Mouse (Mus musculus) heart, postnatal 0 days (tissue): Measurements from ENCODE around the gene Serpina3j.

Source experiments
- CTCF ChIP-seq: IDR thresholded peaks from 2 replicates; pipeline ENCODE4 v1.5.1; 2016; ENCODE audit warnings: antibody characterized with exemption, control low read depth, low read depth
- EP300 ChIP-seq: IDR thresholded peaks from 2 replicates; pipeline ENCODE4 v1.6.1; 2016; ENCODE audit warnings: antibody characterized with exemption, low read depth

- TF ChIP-seq EP300 (no peak), CTCF (no peak)
These were observed 48.0 kb upstream of the Serpina3j start for GRCm38 (mm10) chr12:104266374-104266773.
